Mouse (Mus musculus): ENCODE measurements at regions not wholly inside any gene's neighbourhood (a gene's known extent, or its start where the extent isn't known, plus 50 kb on each side); places are given as distances from the start of the nearest gene placed in this dataset.
"Not testable (repeated sequence)": the region's sequence is repeated elsewhere in the genome, so short reads cannot be mapped to it uniquely, and the experiment has no call there.

GRCm38 (mm10) chr6:31895835-31896234 is 154.2 kb upstream of the 1700012A03Rik start:
- H3K4me1 ChIP-seq (replicated peaks; ENCODE audit: insufficient read depth, low read length): no peaks in the 10 kb centered on the region
- no peaks in the 10 kb centered on the region for H3K27me3 ChIP-seq (ENCODE audit: insufficient read depth, low read length)
- no peak for DNase-seq (ENCODE audit: low spot score)
- H3K36me3 ChIP-seq (ENCODE audit: insufficient read depth, low read length): no peaks in the 10 kb centered on the region
- ATAC-seq (replicated peaks; ENCODE audit: low FRiP score, low read depth): no peak
- 59% methylated on average over 3 of the region's 3 CpGs for whole genome bisulfite sequencing
- H3K9ac ChIP-seq (ENCODE audit: low read depth, low read length): no peak overlapping the region
- H3K27ac ChIP-seq: no peak overlapping the region
- no peak overlapping the region for H3K4me3 ChIP-seq (replicated peaks; ENCODE audit: low read depth, low read length)
- TF ChIP-seq CTCF (IDR thresholded peaks at IDR 0.05; ENCODE audit: low read depth): no peak
- no peak overlapping the region for H3K4me2 ChIP-seq (ENCODE audit: low read length)
- H3K9me3 ChIP-seq (replicated peaks; ENCODE audit: low read length): no peaks in the 10 kb centered on the region

DNA sequence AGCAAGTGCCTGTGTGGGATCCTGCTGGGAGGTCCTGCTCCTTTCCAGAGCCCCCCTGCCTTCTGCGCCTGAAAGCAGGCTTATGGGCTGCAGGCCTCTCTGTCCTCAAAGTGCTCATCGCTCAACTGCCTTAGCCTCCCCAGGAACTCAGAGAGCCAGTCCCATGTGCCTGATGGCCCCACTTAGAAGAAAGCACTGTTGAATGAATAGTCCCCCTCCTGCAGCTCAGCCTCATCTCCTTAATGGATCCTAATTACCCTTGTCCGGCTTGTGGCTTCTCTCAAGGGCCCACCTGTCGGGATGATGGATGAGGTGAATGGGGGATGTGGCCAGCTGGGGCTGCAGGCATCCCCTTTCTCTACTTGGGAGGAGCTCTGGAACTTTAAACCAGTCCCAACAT is 163.1 kb upstream of the 1700012A03Rik start:
- Histone ChIP-seq H3K4me3 (replicated peaks; ENCODE audit: low read depth, low read length) (no peak overlapping the region), H3K27me3 (ENCODE audit: insufficient read depth, low read length) (no peaks in the 10 kb centered on the region), H3K36me3 (ENCODE audit: insufficient read depth, low read length) (no peaks in the 10 kb centered on the region), H3K9ac (ENCODE audit: low read depth, low read length) (no peak overlapping the region), H3K9me3 (replicated peaks; ENCODE audit: low read length) (no peaks in the 10 kb centered on the region), H3K4me1 (replicated peaks; ENCODE audit: insufficient read depth, low read length) (no peaks in the 10 kb centered on the region), H3K4me2 (ENCODE audit: low read length) (no peak overlapping the region), H3K27ac (no peak overlapping the region)
- 4% methylated on average over 4 of the region's 4 CpGs for WGBS
- DNase-seq (ENCODE audit: low spot score) (peak; percentile 25), ATAC-seq (replicated peaks; ENCODE audit: low FRiP score, low read depth) (no peak)
- no peak for TF ChIP-seq CTCF (IDR thresholded peaks at IDR 0.05; ENCODE audit: low read depth)

DNA sequence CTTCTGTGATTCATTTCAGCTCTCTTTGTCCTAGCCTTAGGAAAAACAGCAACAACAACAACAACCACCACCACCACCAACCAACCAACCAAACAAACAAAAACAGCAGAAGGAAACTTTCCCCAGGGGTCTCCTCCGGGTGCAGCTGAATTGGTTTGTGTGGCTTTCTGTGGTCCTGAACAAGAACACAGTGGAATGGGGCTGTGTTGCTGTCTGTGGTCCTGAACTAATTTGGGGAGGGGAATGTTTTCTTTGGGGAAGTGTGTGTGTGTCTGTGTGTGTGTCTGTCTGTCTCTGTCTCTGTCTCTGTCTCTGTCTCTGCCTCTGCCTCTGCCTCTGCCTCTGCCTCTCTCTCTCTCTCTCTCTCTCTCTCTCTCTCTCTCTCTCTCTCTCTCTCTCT is 164.8 kb upstream of the 1700012A03Rik start:
- not testable (repeated sequence) for H3K9me3 ChIP-seq (replicated peaks; ENCODE audit: low read length); H3K27ac ChIP-seq; ATAC-seq (replicated peaks; ENCODE audit: low FRiP score, low read depth); H3K4me1 ChIP-seq (replicated peaks; ENCODE audit: insufficient read depth, low read length); H3K27me3 ChIP-seq (ENCODE audit: insufficient read depth, low read length); H3K36me3 ChIP-seq (ENCODE audit: insufficient read depth, low read length); H3K9ac ChIP-seq (ENCODE audit: low read depth, low read length); H3K4me2 ChIP-seq (ENCODE audit: low read length); H3K4me3 ChIP-seq (replicated peaks; ENCODE audit: low read depth, low read length)
- DNase-seq (ENCODE audit: low spot score): peak; percentile 21
- WGBS: 10% methylated on average over 1 of the region's 1 CpGs

DNA sequence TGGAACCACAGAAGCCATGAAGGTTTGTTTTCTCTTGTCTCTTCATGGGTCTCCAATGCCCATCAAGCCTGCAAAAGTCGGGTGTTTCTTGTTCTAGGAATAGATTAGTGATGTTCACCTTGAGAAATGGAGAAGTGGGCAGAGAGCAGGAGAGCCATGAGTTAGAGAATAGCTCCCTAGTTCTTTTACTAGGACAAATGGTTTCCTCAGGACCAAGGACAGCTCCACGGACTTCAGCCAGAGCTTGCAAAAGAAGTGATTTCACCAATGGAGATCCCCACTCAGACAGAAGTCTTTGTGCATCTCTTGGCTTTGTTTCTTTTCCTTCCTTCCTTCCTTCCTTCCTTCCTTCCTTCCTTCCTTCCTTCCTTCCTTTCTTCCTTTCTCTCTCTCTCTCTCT is 166.3 kb upstream of the 1700012A03Rik start:
- H3K4me1 ChIP-seq (replicated peaks; ENCODE audit: insufficient read depth, low read length): no peaks in the 10 kb centered on the region
- H3K4me3 ChIP-seq (replicated peaks; ENCODE audit: low read depth, low read length): no peak overlapping the region
- H3K36me3 ChIP-seq (ENCODE audit: insufficient read depth, low read length): no peaks in the 10 kb centered on the region
- no peak for TF ChIP-seq CTCF (IDR thresholded peaks at IDR 0.05; ENCODE audit: low read depth)
- H3K27ac ChIP-seq: no peak overlapping the region
- H3K9me3 ChIP-seq (replicated peaks; ENCODE audit: low read length): no peaks in the 10 kb centered on the region
- no peak overlapping the region for H3K9ac ChIP-seq (ENCODE audit: low read depth, low read length)
- DNase-seq (ENCODE audit: low spot score) (peak; percentile 79), ATAC-seq (replicated peaks; ENCODE audit: low FRiP score, low read depth) (no peak)
- H3K27me3 ChIP-seq (ENCODE audit: insufficient read depth, low read length): no peaks in the 10 kb centered on the region
- WGBS: 6% methylated on average over 2 of the region's 2 CpGs
- H3K4me2 ChIP-seq (ENCODE audit: low read length): no peak overlapping the region

DNA sequence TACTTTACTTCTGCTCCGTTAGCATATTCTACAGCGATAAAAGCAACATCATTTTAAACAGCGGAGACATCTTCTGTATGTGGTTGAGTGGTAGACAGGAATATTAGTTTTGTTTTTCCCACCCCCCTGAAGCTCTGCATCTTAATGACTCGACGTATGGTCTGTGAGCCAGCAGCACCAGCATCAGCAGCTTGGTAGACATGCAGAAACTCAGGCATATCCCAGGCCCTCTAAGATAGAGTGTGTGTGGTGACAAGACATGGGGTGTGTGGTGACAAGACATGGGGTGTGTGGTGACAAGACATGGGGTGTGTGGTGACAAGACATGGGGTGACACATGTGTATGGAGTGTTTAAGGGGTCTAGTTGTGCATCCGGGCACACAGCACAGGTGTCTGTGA is 175.4 kb upstream of the 1700012A03Rik start:
- TF ChIP-seq CTCF (IDR thresholded peaks at IDR 0.05; ENCODE audit: low read depth): no peak
- Histone ChIP-seq H3K27ac (no peak overlapping the region), H3K4me3 (replicated peaks; ENCODE audit: low read depth, low read length) (no peak overlapping the region), H3K9ac (ENCODE audit: low read depth, low read length) (no peak overlapping the region), H3K4me2 (ENCODE audit: low read length) (no peak overlapping the region), H3K36me3 (ENCODE audit: insufficient read depth, low read length) (no peaks in the 10 kb centered on the region), H3K27me3 (ENCODE audit: insufficient read depth, low read length) (no peaks in the 10 kb centered on the region), H3K4me1 (replicated peaks; ENCODE audit: insufficient read depth, low read length) (no peaks in the 10 kb centered on the region), H3K9me3 (replicated peaks; ENCODE audit: low read length) (no peaks in the 10 kb centered on the region)
- 91% methylated on average over 6 of the region's 6 CpGs for WGBS
- DNase-seq (ENCODE audit: low spot score): no peak
- ATAC-seq (replicated peaks; ENCODE audit: low FRiP score, low read depth): no peak

- H3K27me3 ChIP-seq (ENCODE audit: insufficient read depth, low read length): no peaks in the 10 kb centered on the region
- H3K36me3 ChIP-seq (ENCODE audit: insufficient read depth, low read length): no peaks in the 10 kb centered on the region
- no peak overlapping the region for H3K9ac ChIP-seq (ENCODE audit: low read depth, low read length)
- DNase-seq (ENCODE audit: low spot score) (no peak), ATAC-seq (replicated peaks; ENCODE audit: low FRiP score, low read depth) (no peak)
- no peak overlapping the region for H3K4me2 ChIP-seq (ENCODE audit: low read length)
- no peaks in the 10 kb centered on the region for H3K4me1 ChIP-seq (replicated peaks; ENCODE audit: insufficient read depth, low read length)
- H3K9me3 ChIP-seq (replicated peaks; ENCODE audit: low read length): no peaks in the 10 kb centered on the region
- H3K27ac ChIP-seq: no peak overlapping the region
- no peak overlapping the region for H3K4me3 ChIP-seq (replicated peaks; ENCODE audit: low read depth, low read length)
- 48% methylated on average over 1 of the region's 1 CpGs for WGBS
- TF ChIP-seq CTCF (IDR thresholded peaks at IDR 0.05; ENCODE audit: low read depth): no peak
Measured at GRCm38 (mm10) chr6:31873911-31874310, 176.1 kb upstream of the 1700012A03Rik start.

GRCm38 (mm10) chr6:31871766-31872165 is 178.3 kb upstream of the 1700012A03Rik start:
- no peaks in the 10 kb centered on the region for H3K27me3 ChIP-seq (ENCODE audit: insufficient read depth, low read length)
- DNase-seq (ENCODE audit: low spot score) (no peak), ATAC-seq (replicated peaks; ENCODE audit: low FRiP score, low read depth) (no peak)
- no peak overlapping the region for H3K27ac ChIP-seq
- no peak for TF ChIP-seq CTCF (IDR thresholded peaks at IDR 0.05; ENCODE audit: low read depth)
- 90% methylated on average over 3 of the region's 3 CpGs for WGBS
- H3K9ac ChIP-seq (ENCODE audit: low read depth, low read length): no peak overlapping the region
- H3K4me2 ChIP-seq (ENCODE audit: low read length): no peak overlapping the region
- no peak overlapping the region for H3K4me3 ChIP-seq (replicated peaks; ENCODE audit: low read depth, low read length)
- H3K36me3 ChIP-seq (ENCODE audit: insufficient read depth, low read length): no peaks in the 10 kb centered on the region
- no peaks in the 10 kb centered on the region for H3K9me3 ChIP-seq (replicated peaks; ENCODE audit: low read length)
- no peaks in the 10 kb centered on the region for H3K4me1 ChIP-seq (replicated peaks; ENCODE audit: insufficient read depth, low read length)
